Comparison of ENCODE assay signal across 33 mouse cellular contexts in genomic region chr6:37532036-37532435, GRCm38 (mm10). TPM values are rescaled to one million over a fixed set of nuclear protein-coding genes. Genes with fewer than 3 reads are reported as not detected.
"Had no signal": no experiment of that assay in that cellular context is flagged by ENCODE, and none has a peak within 500 bp of the region (broad histone marks: within the 10 kb centered on the region; RNA-seq: fewer than 3 reads in every experiment).

No protein-coding gene starts in this region.

- H3K36me3 ChIP-seq: heart, embryonic 10.5 days; heart, embryonic 12.5 days; hindbrain, embryonic 10.5 days; hindbrain, embryonic 12.5 days; intestine, embryonic 15.5 days; limb, embryonic 10.5 days; limb, embryonic 12.5 days had no signal

- H3K9ac ChIP-seq: heart, embryonic 12.5 days; hindbrain, embryonic 12.5 days; hindbrain, embryonic 14.5 days; intestine, embryonic 15.5 days; limb, embryonic 12.5 days; liver, embryonic 14.5 days had no signal

- H3K27ac ChIP-seq: gastrocnemius, adult 2 months; heart, embryonic 10.5 days; hindbrain, embryonic 10.5 days; hindbrain, embryonic 12.5 days; hindbrain, embryonic 14.5 days; intestine, embryonic 15.5 days; layer of hippocampus, adult 2 months; left cerebral cortex, adult 2 months; limb, embryonic 10.5 days; limb, embryonic 12.5 days; liver, embryonic 14.5 days had no signal

- H3K4me1 ChIP-seq: heart, embryonic 10.5 days; heart, embryonic 12.5 days; hindbrain, embryonic 10.5 days; hindbrain, embryonic 12.5 days; intestine, embryonic 15.5 days; limb, embryonic 10.5 days; limb, embryonic 12.5 days had no signal

- H3K27me3 ChIP-seq: heart, embryonic 12.5 days; hindbrain, embryonic 12.5 days; intestine, embryonic 15.5 days; limb, embryonic 12.5 days had no signal

- DNase-seq: gastrocnemius, adult 2 months; gastrocnemius, postnatal 10 days; gastrocnemius, postnatal 25 days; heart, adult 18-20 months; heart, postnatal 10 days; heart, postnatal 4 days; kidney, adult 18-20 months; kidney, adult 8-10 months; kidney, postnatal 10 days; kidney, postnatal 25 days; kidney, postnatal 4 days had no signal

- H3K4me3 ChIP-seq: gastrocnemius, adult 2 months; heart, embryonic 10.5 days; heart, embryonic 12.5 days; hindbrain, embryonic 10.5 days; hindbrain, embryonic 12.5 days; intestine, embryonic 15.5 days; layer of hippocampus, adult 2 months; left cerebral cortex, adult 2 months; limb, embryonic 10.5 days; limb, embryonic 12.5 days had no signal

RNA-seq across cellular contexts. Expression of gene Akr1d1, which starts 2.1 kb away (rescaled TPM):
- total RNA-seq: gastrocnemius, adult 2 months; gastrocnemius, postnatal 25 days; granulocyte monocyte progenitor cell, adult 5-6 weeks; heart, adult 18-20 months; heart, adult 8-10 months; heart, postnatal 10 days; heart, postnatal 25 days; heart, postnatal 4 days; layer of hippocampus, adult 2 months; layer of hippocampus, postnatal 10 days; layer of hippocampus, postnatal 25 days; left cerebral cortex, adult 2 months; left cerebral cortex, postnatal 14 days; left cerebral cortex, postnatal 36 days had no signal
- polyA plus RNA-seq: heart, embryonic 10.5 days; heart, embryonic 12.5 days; heart, embryonic 14.5 days; heart, embryonic 16.5 days; hindbrain, embryonic 10.5 days; hindbrain, embryonic 12.5 days; hindbrain, embryonic 14.5 days; hindbrain, embryonic 16.5 days; inflammation-experienced regulatory T-cells, adult 6 months; limb, embryonic 10.5 days; limb, embryonic 12.5 days had no signal
